Mouse (Mus musculus) stomach, embryonic 16.5 days (tissue): ENCODE data around the gene Creg2. TPM values are rescaled to one million over a fixed set of nuclear protein-coding genes. Genes with fewer than 3 reads are reported as not detected.

ENCODE experiments used
- ATAC-seq: fragments of 200-750 bp; cut with Nextera tagmentation; 2 replicates; pipeline ENCODE4 v1.8.0; 2017; ENCODE audit warnings: moderate number of reproducible peaks, moderate TSS enrichment; ENCODE audit not compliant: insufficient read depth, low FRiP score
- H3K27ac ChIP-seq: fragments of 300-500 bp; sonication (generic); 2 replicates; pipeline ENCODE4 v1.5.1; 2014; ENCODE audit warnings: low read length
- H3K27me3 ChIP-seq: fragments of 300-500 bp; sonication (generic); 2 replicates; pipeline ENCODE4 v1.6.1; 2014; ENCODE audit warnings: low read length, control low read depth, mixed read lengths; ENCODE audit not compliant: control insufficient read depth, insufficient read depth
- H3K36me3 ChIP-seq: fragments of 300-500 bp; sonication (generic); 2 replicates; pipeline ENCODE4 v1.6.1; 2014; ENCODE audit warnings: low read length; ENCODE audit not compliant: control insufficient read depth, insufficient read depth
- H3K4me1 ChIP-seq: fragments of 300-500 bp; sonication (generic); 2 replicates; pipeline ENCODE4 v1.6.1; 2014; ENCODE audit warnings: low read length, control low read depth, mixed read lengths; ENCODE audit not compliant: control insufficient read depth, insufficient read depth
- H3K4me2 ChIP-seq: fragments of 300-500 bp; sonication (generic); 2 replicates; pipeline ENCODE4 v1.6.1; 2014; ENCODE audit warnings: low read depth, low read length, mixed read lengths
- H3K4me3 ChIP-seq: fragments of 300-500 bp; sonication (generic); replicated peaks from 2 replicates; pipeline ENCODE4 v1.5.1; 2014; ENCODE audit warnings: mild to moderate bottlenecking, low read length
- H3K9ac ChIP-seq: fragments of 300-500 bp; sonication (generic); 2 replicates; pipeline ENCODE4 v1.6.1; 2014; ENCODE audit warnings: low read length
- H3K9me3 ChIP-seq: fragments of 300-500 bp; sonication (generic); replicated peaks from 2 replicates; pipeline ENCODE4 v1.6.1; 2016; ENCODE audit warnings: low read length, control low read depth; ENCODE audit not compliant: control insufficient read depth
- WGBS: fragments of 180-500 bp; shearing (Covaris S2); extraction: QIAGEN DNeasy Blood & Tissue Kit; methylation state at CpG from one replicate; pipeline ENCODE4 v1.1.7; 2014; 5-methylcytosine and 5-hydroxymethylcytosine counted together
- polyA plus RNA-seq: library from polyadenylated mRNA; unstranded; fragments of >200 nt; fragmentation: Nextera tagmentation; extraction: Ambion mirVana; gene quantifications from 2 replicates; pipeline ENCODE4 v1.2.1, GENCODE M21; 2015

The Creg2 gene
- polyA plus RNA-seq, 1 experiment from 2014 or later: 0.34 TPM

- no peak for ATAC-seq
- 58% methylated on average over 1 of the region's 1 CpGs for WGBS
Observed at GRCm38 (mm10) chr1:39644333-39644732, 6.9 kb downstream of the Creg2 start.

GRCm38 (mm10) chr1:39641667-39642066, 9.6 kb downstream of the Creg2 start:
- Histone ChIP-seq H3K9me3 (no peaks in the 10 kb centered on the region), H3K27me3 (no peaks in the 10 kb centered on the region), H3K4me3 (no peak overlapping the region), H3K4me1 (no peaks in the 10 kb centered on the region), H3K27ac (no peak overlapping the region), H3K4me2 (no peak overlapping the region), H3K9ac (no peak overlapping the region), H3K36me3 (no peaks in the 10 kb centered on the region)
- ATAC-seq: no peak
- WGBS: 86% methylated on average over 7 of the region's 7 CpGs

More at GRCm38 (mm10) chr1:39644333-39644732, 6.9 kb downstream of the Creg2 start:
- Histone ChIP-seq H3K9ac (no peak overlapping the region), H3K36me3 (no peaks in the 10 kb centered on the region), H3K4me2 (no peak overlapping the region), H3K9me3 (no peaks in the 10 kb centered on the region), H3K27ac (no peak overlapping the region), H3K4me1 (no peaks in the 10 kb centered on the region), H3K27me3 (no peaks in the 10 kb centered on the region), H3K4me3 (no peak overlapping the region)

- H3K4me3 ChIP-seq: no peak overlapping the region
- no peak for ATAC-seq
- H3K27me3 ChIP-seq: no peaks in the 10 kb centered on the region
- H3K27ac ChIP-seq: no peak overlapping the region
- no peaks in the 10 kb centered on the region for H3K9me3 ChIP-seq
- no peak overlapping the region for H3K4me2 ChIP-seq
- no peaks in the 10 kb centered on the region for H3K4me1 ChIP-seq
- H3K9ac ChIP-seq: no peak overlapping the region
- no peaks in the 10 kb centered on the region for H3K36me3 ChIP-seq
- 59% methylated on average over 8 of the region's 8 CpGs for WGBS
Observed at GRCm38 (mm10) chr1:39637139-39637538, 14.1 kb downstream of the Creg2 start.

GRCm38 (mm10) chr1:39636660-39637059, 14.6 kb downstream of the Creg2 start:
- ATAC-seq: peak; percentile 81; the same call in 1 of the 2 replicates
- no peaks in the 10 kb centered on the region for H3K9me3 ChIP-seq
- no peak overlapping the region for H3K27ac ChIP-seq
- H3K9ac ChIP-seq: no peak overlapping the region
- H3K4me3 ChIP-seq: no peak overlapping the region
- 8% methylated on average over 5 of the region's 5 CpGs for WGBS
- H3K4me1 ChIP-seq: no peaks in the 10 kb centered on the region
- H3K4me2 ChIP-seq: no peak overlapping the region
- no peaks in the 10 kb centered on the region for H3K36me3 ChIP-seq
- H3K27me3 ChIP-seq: no peaks in the 10 kb centered on the region

GRCm38 (mm10) chr1:39636196-39636595, 15.1 kb downstream of the Creg2 start:
- no peaks in the 10 kb centered on the region for H3K27me3 ChIP-seq
- H3K4me2 ChIP-seq: no peak overlapping the region
- 0 out of 2 replicates have a peak, but pooled peaks have one; percentile 25 for ATAC-seq
- H3K4me1 ChIP-seq: no peaks in the 10 kb centered on the region
- 34% methylated on average over 5 of the region's 5 CpGs for WGBS
- H3K9me3 ChIP-seq: no peaks in the 10 kb centered on the region
- H3K9ac ChIP-seq: no peak overlapping the region
- H3K36me3 ChIP-seq: no peaks in the 10 kb centered on the region
- no peak overlapping the region for H3K27ac ChIP-seq
- no peak overlapping the region for H3K4me3 ChIP-seq

GRCm38 (mm10) chr1:39628606-39629005, 22.7 kb downstream of the Creg2 start:
- H3K27ac ChIP-seq: no peak overlapping the region
- no peak overlapping the region for H3K9ac ChIP-seq
- no peaks in the 10 kb centered on the region for H3K9me3 ChIP-seq
- H3K36me3 ChIP-seq: no peaks in the 10 kb centered on the region
- H3K27me3 ChIP-seq: no peaks in the 10 kb centered on the region
- H3K4me3 ChIP-seq: no peak overlapping the region
- ATAC-seq: no peak
- H3K4me2 ChIP-seq: no peak overlapping the region
- WGBS: 79% methylated on average over 9 of the region's 9 CpGs
- H3K4me1 ChIP-seq: no peaks in the 10 kb centered on the region

- no peaks in the 10 kb centered on the region for H3K36me3 ChIP-seq
- H3K4me1 ChIP-seq: no peaks in the 10 kb centered on the region
- H3K27ac ChIP-seq: no peak overlapping the region
- 45% methylated on average over 3 of the region's 3 CpGs for WGBS
- H3K27me3 ChIP-seq: no peaks in the 10 kb centered on the region
- H3K9ac ChIP-seq: no peak overlapping the region
- H3K9me3 ChIP-seq: no peaks in the 10 kb centered on the region
- no peak overlapping the region for H3K4me3 ChIP-seq
- no peak overlapping the region for H3K4me2 ChIP-seq
- no peak for ATAC-seq
Observed at GRCm38 (mm10) chr1:39625491-39625890, 25.8 kb downstream of the Creg2 start.

GRCm38 (mm10) chr1:39623729-39624128, 27.5 kb downstream of the Creg2 start:
- Histone ChIP-seq H3K27me3 (no peaks in the 10 kb centered on the region), H3K9ac (no peak overlapping the region), H3K9me3 (no peaks in the 10 kb centered on the region), H3K4me1 (no peaks in the 10 kb centered on the region), H3K4me3 (no peak overlapping the region), H3K36me3 (no peaks in the 10 kb centered on the region), H3K4me2 (no peak overlapping the region), H3K27ac (no peak overlapping the region)
- 52% methylated on average over 1 of the region's 1 CpGs for WGBS
- 0 out of 2 replicates have a peak, but pooled peaks have one; percentile 58 for ATAC-seq

- WGBS: 93% methylated on average over 5 of the region's 5 CpGs
- H3K4me2 ChIP-seq: no peak overlapping the region
- H3K36me3 ChIP-seq: no peaks in the 10 kb centered on the region
- no peak overlapping the region for H3K27ac ChIP-seq
- no peak overlapping the region for H3K4me3 ChIP-seq
- H3K27me3 ChIP-seq: no peaks in the 10 kb centered on the region
- no peak overlapping the region for H3K9ac ChIP-seq
- no peaks in the 10 kb centered on the region for H3K9me3 ChIP-seq
- no peak for ATAC-seq
- H3K4me1 ChIP-seq: no peaks in the 10 kb centered on the region
Observed at GRCm38 (mm10) chr1:39623106-39623505, 28.2 kb downstream of the Creg2 start.

GRCm38 (mm10) chr1:39618524-39618923, 32.8 kb downstream of the Creg2 start:
- 38% methylated on average over 8 of the region's 8 CpGs for WGBS
- Histone ChIP-seq H3K27ac (no peak overlapping the region), H3K4me2 (no peak overlapping the region), H3K9me3 (no peaks in the 10 kb centered on the region), H3K4me1 (peaks cover 3% of the 10 kb centered on the region; the same call in 1 of the 2 replicates), H3K9ac (no peak overlapping the region), H3K36me3 (no peaks in the 10 kb centered on the region), H3K27me3 (no peaks in the 10 kb centered on the region), H3K4me3 (no peak overlapping the region)
- no peak for ATAC-seq
